Mouse (Mus musculus) layer of hippocampus, postnatal 10 days (tissue): ENCODE measurements around the gene Actb. TPM values are rescaled to one million over a fixed set of nuclear protein-coding genes. Genes with fewer than 3 reads are reported as not detected.

Source experiments
- DNase-seq, 2 experiments: peaks; one replicate each; pipeline ENCODE4 v3.0.0; 2021; ENCODE audit warnings: low spot score in 2 of 2
- total RNA-seq, 2 experiments: library from RNA; stranded (reverse); gene quantifications; 2 replicates each; pipeline ENCODE4 v1.2.3; 2021

Actb gene
- total RNA-seq, 2 experiments from 2014 or later, result 4,137 to 4,167 TPM

- peak; percentile 86 for DNase-seq
Measured at GRCm38 (mm10) chr5:142879318-142880175, 27.0 kb downstream of the Actb start.

- DNase-seq, result no peak
Measured at GRCm38 (mm10) chr5:142878570-142878969, 28.0 kb downstream of the Actb start.

- peak; percentile 95 for DNase-seq
Measured at GRCm38 (mm10) chr5:142877337-142878280, 28.9 kb downstream of the Actb start.

- no peak for DNase-seq
Measured at GRCm38 (mm10) chr5:142876896-142877295, 29.7 kb downstream of the Actb start.

- DNase-seq, result no peak
Measured at GRCm38 (mm10) chr5:142875513-142875905, 31.0 kb downstream of the Actb start.

- no peak for DNase-seq
Measured at GRCm38 (mm10) chr5:142874791-142875512, 31.6 kb downstream of the Actb start.

- DNase-seq, result no peak
Measured at GRCm38 (mm10) chr5:142873718-142874117, 32.8 kb downstream of the Actb start.

GRCm38 (mm10) chr5:142871765-142872164, 34.8 kb downstream of the Actb start:
- DNase-seq, result no peak

- no peak for DNase-seq
Measured at GRCm38 (mm10) chr5:142869463-142869862, 37.1 kb downstream of the Actb start.

- DNase-seq, result peak; percentile 88
Measured at GRCm38 (mm10) chr5:142857763-142858229, 48.8 kb downstream of the Actb start.

- DNase-seq, result peak in 1 of 2 experiments; percentile 30
Measured at GRCm38 (mm10) chr5:142856408-142856807, 50.1 kb downstream of the Actb start.

- DNase-seq, result peak; percentile 88 to 90
Measured at GRCm38 (mm10) chr5:142854877-142855276, 51.7 kb downstream of the Actb start.

- no peak for DNase-seq
Measured at GRCm38 (mm10) chr5:142853585-142853984, 53.0 kb downstream of the Actb start.

Other genes with a start within 250 kb of the Actb start
- gene Slc29a4, start 214.2 kb downstream of the Actb start, total RNA-seq, result 10 to 100 TPM; 84.1 to 93.2 TPM
- gene Tnrc18, start 89.1 kb downstream of the Actb start, total RNA-seq, result 100 to 1,000 TPM; 197 to 220 TPM
- gene Fbxl18, start 11.3 kb downstream of the Actb start, total RNA-seq, result 10 to 100 TPM; 38.5 to 40.1 TPM
- gene Fscn1, start 53.6 kb upstream of the Actb start, total RNA-seq, result 100 to 1,000 TPM; 420 to 424 TPM
- gene Rnf216, start 206.2 kb upstream of the Actb start, total RNA-seq, result 10 to 100 TPM; 42.4 to 44.5 TPM
- under 1 TPM; 0.25 to 0.32 TPM for gene Olfr718-ps1, start 240.8 kb upstream of the Actb start, total RNA-seq